Mouse (Mus musculus): Measurements from ENCODE around the gene Drap1. TPM values are rescaled to one million over a fixed set of nuclear protein-coding genes. Genes with fewer than 3 reads are reported as not detected.
A peak's percentile ranks its signal among the peaks of the same experiment; 100 is the strongest.
"Not testable (repeated sequence)": the region's sequence is repeated elsewhere in the genome, so short reads cannot be mapped to it uniquely, and the experiment has no call there.

Drap1 gene
- polyA plus RNA-seq, 1 experiment from 2014 or later, result 220 TPM

DNA sequence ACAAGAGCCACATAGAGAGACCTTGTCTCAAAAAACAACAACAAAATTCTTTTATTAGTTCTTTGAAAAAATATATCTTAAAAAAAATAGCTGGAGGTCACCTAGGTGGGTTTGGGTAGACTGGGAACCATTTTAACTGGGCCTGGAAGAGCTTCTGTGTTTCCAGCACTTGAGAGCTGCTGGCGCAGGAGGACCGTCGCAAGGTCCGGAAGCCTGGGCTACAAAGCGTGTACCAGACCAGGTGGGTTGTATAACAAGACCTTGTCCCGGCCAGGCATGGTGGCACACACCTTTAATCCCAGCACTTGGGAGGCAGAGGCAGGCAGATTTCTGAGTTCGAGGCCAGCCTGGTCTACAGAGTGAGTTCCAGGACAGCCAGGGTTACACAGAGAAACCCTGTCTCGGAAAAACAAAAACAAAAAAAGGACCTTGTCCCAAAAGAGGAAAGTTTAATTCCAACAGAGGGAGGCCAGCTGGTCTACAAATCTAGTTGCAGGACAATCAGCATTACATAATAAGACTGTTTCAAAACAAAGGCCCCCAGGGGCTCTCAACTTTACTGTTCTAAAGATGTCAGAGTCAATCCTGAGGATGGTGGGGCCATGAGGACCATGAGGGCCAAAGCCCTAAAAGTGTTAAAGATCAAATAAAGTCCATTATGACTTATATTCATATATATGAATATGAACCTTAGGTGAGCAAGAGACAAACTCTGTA lies 5.9 kb downstream of the Drap1 start:
- Histone ChIP-seq H3K9me3 (replicated peaks) (no peaks in the 10 kb centered on the region), H3K4me2 (no peak overlapping the region), H3K27me3 (no peaks in the 10 kb centered on the region), H3K36me3 (peaks cover 24% of the 10 kb centered on the region), H3K27ac (no peak overlapping the region), H3K9ac (no peak overlapping the region), H3K4me1 (replicated peaks) (peaks cover 15% of the 10 kb centered on the region), H3K4me3 (no peak overlapping the region)
- ATAC-seq (replicated peaks; ENCODE audit: insufficient number of reproducible peaks, insufficient read depth, low FRiP score, low read depth), result no peak
- 88% methylated on average over 8 of the region's 8 CpGs for WGBS

DNA sequence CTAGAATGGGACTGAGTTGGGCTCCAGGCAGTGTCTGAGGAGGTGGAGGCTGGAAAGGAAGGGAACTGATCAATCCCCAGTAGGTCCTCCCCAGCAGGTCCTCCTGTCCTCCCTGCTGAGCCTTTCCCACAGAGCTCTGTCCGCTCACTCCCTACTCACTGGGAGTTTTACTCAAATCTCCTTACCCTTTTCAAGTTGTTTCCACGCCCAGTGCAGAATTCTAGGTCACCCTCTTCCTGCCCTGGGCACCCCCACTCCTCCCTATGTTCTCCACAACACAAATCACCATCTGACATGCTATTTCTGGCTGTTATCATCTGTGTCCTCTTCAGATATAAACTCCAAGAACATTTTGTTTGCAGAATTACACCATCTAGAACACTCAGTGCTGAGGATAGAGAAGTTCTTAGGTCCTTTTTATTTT lies 10.2 kb downstream of the Drap1 start:
- 65% methylated on average over 2 of the region's 2 CpGs for WGBS
- no peaks in the 10 kb centered on the region for H3K9me3 ChIP-seq (replicated peaks)
- peaks cover 9% of the 10 kb centered on the region for H3K36me3 ChIP-seq
- ATAC-seq (replicated peaks; ENCODE audit: insufficient number of reproducible peaks, insufficient read depth, low FRiP score, low read depth), result no peak; the same call in 1 of the 2 replicates
- no peaks in the 10 kb centered on the region for H3K27me3 ChIP-seq
- no peak overlapping the region for H3K4me3 ChIP-seq
- peak overlapping the region; percentile 20; the same call in 1 of the 2 replicates for H3K27ac ChIP-seq
- H3K9ac ChIP-seq, result no peak overlapping the region
- H3K4me2 ChIP-seq, result no peak overlapping the region
- 0 out of 2 replicates have a peak, but pooled peaks cover 5% of the 10 kb centered on the region for H3K4me1 ChIP-seq (replicated peaks)

DNA sequence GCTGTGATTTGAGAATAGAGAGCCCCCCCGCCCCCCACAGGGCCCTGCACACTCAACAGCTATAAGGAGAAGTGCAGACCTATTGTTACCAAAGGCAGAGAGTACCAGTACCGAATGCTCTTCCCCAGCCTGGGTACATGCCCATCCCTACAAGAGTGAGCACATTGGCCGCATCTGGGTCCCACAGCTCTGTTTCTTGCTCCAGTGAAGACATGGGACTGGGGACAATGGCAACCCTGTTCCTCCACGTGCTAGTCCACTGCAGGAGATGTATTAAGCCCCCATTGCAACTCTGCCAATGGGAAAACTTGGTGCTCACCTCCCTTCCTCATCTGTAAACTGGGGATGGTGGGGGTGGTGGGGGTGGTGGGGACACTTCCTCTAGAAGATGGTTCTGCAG lies 10.9 kb downstream of the Drap1 start:
- Histone ChIP-seq H3K9me3 (replicated peaks) (no peaks in the 10 kb centered on the region), H3K9ac (no peak overlapping the region), H3K4me2 (no peak overlapping the region), H3K27ac (no peak overlapping the region), H3K4me1 (replicated peaks) (peaks cover 9% of the 10 kb centered on the region), H3K4me3 (no peak overlapping the region), H3K27me3 (no peaks in the 10 kb centered on the region), H3K36me3 (peaks cover 8% of the 10 kb centered on the region)
- no peak for ATAC-seq (replicated peaks; ENCODE audit: insufficient number of reproducible peaks, insufficient read depth, low FRiP score, low read depth)
- 66% methylated on average over 4 of the region's 4 CpGs for WGBS

DNA sequence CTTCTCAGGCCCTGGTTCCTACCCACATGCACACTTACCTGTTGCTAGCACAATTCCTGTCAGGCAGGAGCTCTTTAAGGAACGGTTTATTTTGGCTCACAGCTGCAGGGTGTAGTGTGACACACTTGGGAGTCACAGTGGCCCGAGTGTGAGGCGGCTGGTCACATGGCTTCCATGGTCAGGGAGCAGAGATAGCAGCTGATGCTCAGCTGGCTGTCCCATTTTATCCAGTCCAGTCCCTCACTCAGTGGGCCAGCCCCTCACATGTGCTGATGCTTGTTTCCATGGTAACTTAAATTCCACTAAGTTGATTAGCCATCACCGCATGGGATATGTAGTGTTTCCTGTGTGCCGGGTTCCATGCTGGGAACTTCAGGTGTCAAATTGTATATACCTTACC lies 12.8 kb downstream of the Drap1 start:
- Histone ChIP-seq H3K36me3 (no peaks in the 10 kb centered on the region), H3K9ac (no peak overlapping the region), H3K4me3 (no peak overlapping the region), H3K27ac (no peak overlapping the region), H3K27me3 (no peaks in the 10 kb centered on the region), H3K9me3 (replicated peaks) (no peaks in the 10 kb centered on the region), H3K4me2 (no peak overlapping the region), H3K4me1 (replicated peaks) (peaks cover 24% of the 10 kb centered on the region)
- ATAC-seq (replicated peaks; ENCODE audit: insufficient number of reproducible peaks, insufficient read depth, low FRiP score, low read depth), result no peak
- WGBS, result 53% methylated on average over 5 of the region's 5 CpGs

DNA sequence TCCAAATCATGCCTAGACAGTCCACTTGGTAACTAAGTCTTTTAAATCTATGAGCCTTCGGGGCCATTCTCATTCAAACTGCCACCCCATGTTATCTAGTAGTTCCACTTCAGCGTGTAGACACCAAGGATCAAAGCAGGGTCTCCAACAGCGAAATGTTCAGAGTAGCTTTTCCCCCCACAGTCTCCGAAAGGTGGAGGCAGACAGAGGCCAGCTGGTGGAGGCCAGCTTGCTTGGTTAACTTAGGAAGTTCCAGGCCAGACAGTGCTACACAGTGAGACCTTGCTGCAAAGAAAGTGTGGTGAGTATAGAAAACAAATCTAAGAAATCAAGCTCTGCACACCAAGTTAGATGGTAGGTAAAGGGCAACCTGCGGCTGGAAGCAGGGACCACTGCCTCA lies 14.1 kb downstream of the Drap1 start:
- H3K9me3 ChIP-seq (replicated peaks), result no peaks in the 10 kb centered on the region
- no peaks in the 10 kb centered on the region for H3K36me3 ChIP-seq
- H3K27ac ChIP-seq, result no peak overlapping the region
- WGBS, result 74% methylated on average over 5 of the region's 5 CpGs
- H3K4me2 ChIP-seq, result no peak overlapping the region
- H3K27me3 ChIP-seq, result no peaks in the 10 kb centered on the region
- peaks cover 27% of the 10 kb centered on the region for H3K4me1 ChIP-seq (replicated peaks)
- H3K4me3 ChIP-seq, result no peak overlapping the region
- no peak for ATAC-seq (replicated peaks; ENCODE audit: insufficient number of reproducible peaks, insufficient read depth, low FRiP score, low read depth)
- H3K9ac ChIP-seq, result no peak overlapping the region

DNA sequence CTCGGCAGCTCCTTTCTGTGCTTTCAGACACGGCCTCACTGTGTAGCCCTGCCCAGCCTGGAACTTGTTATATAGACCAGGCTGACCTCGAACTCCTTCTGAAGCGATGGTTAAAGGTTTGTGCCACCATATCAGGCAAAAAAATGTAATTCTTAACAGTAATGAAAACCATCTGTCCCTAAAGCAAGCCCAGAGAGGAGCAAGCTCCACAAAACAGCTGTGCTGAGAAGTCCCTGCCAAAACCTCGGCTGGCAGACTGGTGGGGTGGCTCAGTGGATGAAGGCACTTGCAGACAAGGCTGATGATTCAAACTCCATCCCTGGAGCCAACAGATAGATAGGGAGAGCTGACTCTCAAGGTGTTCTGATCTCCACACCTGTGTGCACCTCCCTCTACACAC lies 15.7 kb downstream of the Drap1 start:
- H3K4me3 ChIP-seq, result no peak overlapping the region
- peak overlapping the region; percentile 57 for H3K27ac ChIP-seq
- no peak overlapping the region for H3K4me2 ChIP-seq
- peaks cover 22% of the 10 kb centered on the region for H3K4me1 ChIP-seq (replicated peaks)
- H3K9ac ChIP-seq, result no peak overlapping the region
- no peaks in the 10 kb centered on the region for H3K36me3 ChIP-seq
- 78% methylated on average over 5 of the region's 5 CpGs for WGBS
- no peaks in the 10 kb centered on the region for H3K9me3 ChIP-seq (replicated peaks)
- no peaks in the 10 kb centered on the region for H3K27me3 ChIP-seq
- no peak for ATAC-seq (replicated peaks; ENCODE audit: insufficient number of reproducible peaks, insufficient read depth, low FRiP score, low read depth)

DNA sequence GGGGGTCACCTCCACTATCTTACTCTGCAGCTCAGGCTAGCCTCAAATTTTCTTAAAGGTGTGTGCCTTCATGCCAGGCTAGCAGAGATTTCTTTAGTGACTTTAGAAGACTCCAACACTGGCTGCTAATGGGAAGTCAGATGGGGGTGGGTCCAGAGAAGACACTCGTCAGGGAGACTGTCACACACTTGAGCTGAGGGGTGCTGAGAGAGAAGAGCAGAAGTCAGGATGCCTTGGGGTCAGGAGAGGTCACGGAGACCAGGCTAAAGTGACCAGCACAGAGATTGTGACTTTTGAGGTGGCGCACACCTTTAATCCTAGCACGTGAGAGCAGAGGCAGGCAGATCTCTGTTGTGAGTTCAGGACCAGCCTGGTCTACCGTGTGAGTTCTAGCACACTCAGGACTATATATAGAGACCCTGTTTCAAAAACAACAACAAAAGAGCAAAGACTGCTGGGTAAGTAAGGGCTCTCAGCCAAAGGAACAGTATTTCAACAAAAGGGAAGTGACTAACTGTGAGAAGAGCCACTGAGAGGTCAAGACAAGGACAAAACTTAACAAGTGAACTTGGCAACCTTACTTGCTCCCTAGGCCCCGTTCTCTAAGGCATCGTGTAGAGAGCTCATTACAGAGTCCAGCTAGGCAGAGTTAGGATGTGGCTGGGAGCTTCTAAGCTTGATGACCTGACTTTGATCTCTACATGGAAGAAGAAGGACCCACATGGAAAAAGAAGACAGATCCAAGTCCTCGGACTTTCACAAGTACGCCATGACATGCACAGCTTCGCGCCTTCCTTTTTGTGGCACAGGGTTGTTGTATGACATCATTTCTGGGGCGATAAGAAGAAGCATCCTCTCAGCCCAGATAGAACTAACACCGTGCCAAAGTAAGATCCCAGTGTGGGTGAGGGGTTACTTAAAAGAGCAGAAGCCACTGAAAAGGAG lies 16.4 kb downstream of the Drap1 start:
- H3K9ac ChIP-seq, result no peak overlapping the region
- 65% methylated on average over 13 of the region's 13 CpGs for WGBS
- no peaks in the 10 kb centered on the region for H3K36me3 ChIP-seq
- ATAC-seq (replicated peaks; ENCODE audit: insufficient number of reproducible peaks, insufficient read depth, low FRiP score, low read depth), result no peak
- H3K27me3 ChIP-seq, result no peaks in the 10 kb centered on the region
- no peaks in the 10 kb centered on the region for H3K9me3 ChIP-seq (replicated peaks)
- peak overlapping the region; percentile 57 for H3K27ac ChIP-seq
- peak overlapping the region; percentile 56; the same call in 1 of the 2 replicates for H3K4me3 ChIP-seq
- peaks cover 22% of the 10 kb centered on the region for H3K4me1 ChIP-seq (replicated peaks)
- H3K4me2 ChIP-seq, result peak overlapping the region; percentile 56

DNA sequence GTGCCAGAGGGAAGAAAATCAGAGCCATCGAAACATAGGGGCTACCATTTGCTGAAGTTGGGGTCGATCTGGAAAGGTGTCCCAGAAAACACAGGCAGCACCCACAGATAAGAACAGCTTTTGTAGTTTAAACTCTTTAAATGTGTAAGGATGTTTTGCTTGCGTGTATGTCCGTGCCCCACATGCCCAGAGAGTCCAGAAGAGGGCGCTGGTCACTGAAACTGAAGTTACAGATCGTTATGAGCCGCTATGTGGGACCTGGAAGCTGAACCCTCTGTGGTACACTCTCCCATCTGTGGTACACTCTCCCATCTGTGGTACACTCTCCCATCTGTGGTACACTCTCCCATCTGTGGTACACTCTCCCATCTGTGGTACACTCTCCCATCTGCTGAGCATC lies 17.6 kb downstream of the Drap1 start:
- Histone ChIP-seq H3K27me3 (no peaks in the 10 kb centered on the region), H3K9me3 (replicated peaks) (no peaks in the 10 kb centered on the region), H3K4me1 (replicated peaks) (peaks cover 22% of the 10 kb centered on the region), H3K4me3 (peak overlapping the region; percentile 56), H3K9ac (peak overlapping the region; percentile 59), H3K4me2 (peak overlapping the region; percentile 56), H3K36me3 (no peaks in the 10 kb centered on the region), H3K27ac (peak overlapping the region; percentile 91)
- peak; percentile 61 for ATAC-seq (replicated peaks; ENCODE audit: insufficient number of reproducible peaks, insufficient read depth, low FRiP score, low read depth)
- 15% methylated on average over 7 of the region's 7 CpGs for WGBS

DNA sequence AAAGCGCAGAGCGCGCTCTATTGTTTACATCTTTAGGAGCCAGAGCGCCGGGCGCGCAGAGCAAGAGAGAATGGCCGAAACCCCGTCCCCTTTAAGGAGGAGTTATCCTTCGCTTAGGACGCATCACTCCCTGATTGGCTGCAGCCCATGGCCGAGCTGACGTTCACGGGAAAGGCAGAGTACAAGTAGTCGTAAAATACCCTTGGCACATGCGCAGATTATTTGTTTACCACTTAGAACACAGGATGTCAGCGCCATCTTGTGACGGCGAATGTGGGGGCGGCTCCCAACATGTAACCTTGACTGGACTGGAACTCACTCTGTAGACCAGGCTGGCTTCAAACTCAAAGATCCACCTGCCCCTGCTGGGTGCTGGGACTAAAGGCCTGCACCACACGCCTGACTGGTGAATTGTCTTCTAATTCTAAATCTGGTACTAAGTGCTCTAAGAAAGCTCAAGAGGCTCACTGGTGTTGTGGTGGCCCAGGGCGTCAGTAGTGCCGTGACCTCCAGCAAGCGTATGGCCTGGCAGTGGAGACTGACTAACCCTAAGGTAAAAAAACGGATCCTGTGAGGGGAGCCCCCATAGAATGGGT lies 18.1 kb downstream of the Drap1 start:
- 19% methylated on average over 24 of the region's 25 CpGs for WGBS
- Histone ChIP-seq H3K4me1 (replicated peaks) (peaks cover 22% of the 10 kb centered on the region), H3K27ac (peak overlapping the region; percentile 91), H3K4me3 (peak overlapping the region; percentile 56), H3K9ac (peak overlapping the region; percentile 59), H3K4me2 (peak overlapping the region; percentile 56)
- H3K36me3 ChIP-seq; H3K27me3 ChIP-seq; H3K9me3 ChIP-seq (replicated peaks): not testable (repeated sequence)
- peak; percentile 71 for ATAC-seq (replicated peaks; ENCODE audit: insufficient number of reproducible peaks, insufficient read depth, low FRiP score, low read depth)

DNA sequence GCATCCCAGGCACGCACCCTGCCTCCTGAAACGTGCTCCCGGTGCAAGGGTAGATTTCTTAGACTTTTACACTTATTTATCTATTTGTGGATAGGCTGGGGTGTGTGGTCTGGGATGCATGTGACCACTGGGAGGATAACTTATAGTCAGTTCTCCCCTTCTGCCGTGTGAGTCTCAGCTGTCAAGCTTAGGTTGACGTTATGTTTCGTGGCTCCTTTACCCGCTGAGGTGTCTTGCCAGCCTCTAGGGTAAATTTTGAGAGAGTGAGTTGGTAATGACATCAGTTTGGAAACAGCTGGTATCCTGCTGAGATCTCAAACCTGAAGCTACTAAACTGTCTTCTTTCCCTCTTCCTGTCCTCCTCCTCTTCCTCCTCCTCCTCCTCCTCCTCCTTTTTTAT lies 18.9 kb downstream of the Drap1 start:
- no peak for ATAC-seq (replicated peaks; ENCODE audit: insufficient number of reproducible peaks, insufficient read depth, low FRiP score, low read depth)
- peak overlapping the region; percentile 38 for H3K27ac ChIP-seq
- H3K4me3 ChIP-seq, result peak overlapping the region; percentile 56
- no peaks in the 10 kb centered on the region for H3K9me3 ChIP-seq (replicated peaks)
- peak overlapping the region; percentile 22 for H3K9ac ChIP-seq
- no peaks in the 10 kb centered on the region for H3K27me3 ChIP-seq
- H3K4me1 ChIP-seq (replicated peaks), result peaks cover 22% of the 10 kb centered on the region
- WGBS, result 19% methylated on average over 7 of the region's 7 CpGs
- H3K36me3 ChIP-seq, result no peaks in the 10 kb centered on the region
- H3K4me2 ChIP-seq, result peak overlapping the region; percentile 54

DNA sequence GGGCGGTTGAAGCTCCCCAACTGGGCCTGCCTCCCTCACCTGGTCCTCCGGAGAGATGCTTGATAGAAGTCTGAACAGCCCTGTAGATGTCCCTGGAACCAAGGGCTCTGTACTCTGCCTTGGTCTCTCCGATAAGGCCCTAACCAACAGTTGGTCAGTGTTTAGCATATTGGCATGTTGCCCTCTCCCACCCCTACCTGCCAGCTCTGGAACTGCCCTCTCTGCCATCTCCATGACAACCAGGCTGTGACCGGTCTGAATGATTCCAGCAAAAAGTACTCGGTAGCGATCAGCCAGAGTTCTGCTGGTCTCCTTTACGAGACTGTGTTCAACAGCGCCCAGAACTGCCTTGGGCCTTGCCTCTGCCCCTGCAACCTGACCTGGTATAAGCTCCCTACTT lies 22.5 kb downstream of the Drap1 start, which contains the start of gene Tsga10ip:
Gene Tsga10ip, minus strand, starts transcription at position 234 of the 400 bp plus-strand sequence.
- WGBS, result 77% methylated on average over 8 of the region's 8 CpGs
- 0 out of 2 replicates have a peak, but pooled peaks cover 3% of the 10 kb centered on the region for H3K4me1 ChIP-seq (replicated peaks)
- no peak within 1 kb of the TSS for H3K4me3 ChIP-seq
- no peaks in the 10 kb centered on the region for H3K27me3 ChIP-seq
- no peak within 1 kb of the TSS for H3K27ac ChIP-seq
- ATAC-seq (replicated peaks; ENCODE audit: insufficient number of reproducible peaks, insufficient read depth, low FRiP score, low read depth), result no peak
- no peak within 1 kb of the TSS for H3K4me2 ChIP-seq
- no peaks in the 10 kb centered on the region for H3K9me3 ChIP-seq (replicated peaks)
- H3K9ac ChIP-seq, result no peak within 1 kb of the TSS
- H3K36me3 ChIP-seq, result no peaks in the 10 kb centered on the region

All from heart, embryonic 15.5 days (tissue).